In genomic region chr13:98117566-98118254, GRCm38 (mm10) we compare ENCODE assay signal across 10 mouse cellular contexts.
DNase-seq lines count a peak whose midpoint lies in the region; ATAC-seq and TF ChIP-seq lines count a peak whose summit lies in the region.
"Had no signal": no experiment of that assay in that cellular context is flagged by ENCODE, and none has a peak within 500 bp of the region (broad histone marks: within the 10 kb centered on the region; RNA-seq: fewer than 3 reads in every experiment).

No protein-coding gene starts in this region.

- ATAC-seq in lung, embryonic 14.5 days (ENCODE audit: insufficient read depth), result peak; percentile 33; the same call in 1 of the 2 replicates
- 0 out of 2 replicates have a peak, but pooled peaks have one; percentile 31 for ATAC-seq in heart, embryonic 14.5 days (ENCODE audit: insufficient number of reproducible peaks, insufficient read depth, low FRiP score, low read depth)
- ATAC-seq in stomach, embryonic 15.5 days (ENCODE audit: insufficient read depth, low FRiP score, low read depth), result peak; percentile 41; the same call in 1 of the 2 replicates

- TF ChIP-seq POLR2A in lung, adult 2 months (IDR thresholded peaks at IDR 0.05; ENCODE audit: borderline replicate concordance, extremely low read depth, low read depth, low read length), result no peak

- peak; percentile 14 to 24 for DNase-seq in heart, adult 9 months (ENCODE audit: low spot score in 2 of 2)
- DNase-seq in heart, postnatal 4 days, result no peak
- peak; percentile 54 for DNase-seq in lung, embryonic 14.5 days
- DNase-seq in lung, adult 2 months, result no peak
- no peak for DNase-seq in ovary, postnatal 14 days (ENCODE audit: low spot score)
- no peak for DNase-seq in gastrocnemius, postnatal 25 days
- DNase-seq: cerebellum, postnatal 10 days had no signal

- peaks cover 15% of the 10 kb centered on the region; the same call in 1 of the 2 replicates for H3K4me1 ChIP-seq in lung, embryonic 14.5 days (ENCODE audit: insufficient read depth)
- peaks cover 15% of the 10 kb centered on the region for H3K4me1 ChIP-seq in lung, adult 2 months (ENCODE audit: control insufficient read depth, insufficient read depth, low read length)
- peaks cover 11% of the 10 kb centered on the region in 2 experiments; a peak in 3 of 4 replicates for H3K4me1 ChIP-seq in heart, embryonic 14.5 days (ENCODE audit: control insufficient read depth in 2 of 2, insufficient read depth in 2 of 2, low read length in 2 of 2)
- peaks cover 26% of the 10 kb centered on the region for H3K4me1 ChIP-seq in stomach, embryonic 15.5 days

- 0 out of 2 replicates have a peak overlapping the region, but pooled peaks have one; percentile 28 for H3K27ac ChIP-seq in lung, embryonic 14.5 days (ENCODE audit: low read depth)
- peak overlapping the region; percentile 45 to 71 for H3K27ac ChIP-seq in heart, embryonic 14.5 days (replicated peaks in 1 of 2; ENCODE audit: control insufficient read depth in 1 of 2, insufficient read depth in 1 of 2, low read depth in 2 of 2, low read length in 2 of 2)
- H3K27ac ChIP-seq in stomach, embryonic 15.5 days, result peak overlapping the region; percentile 77

- no peaks in the 10 kb centered on the region for H3K36me3 ChIP-seq in lung, embryonic 14.5 days (ENCODE audit: insufficient read depth)
- no peaks in the 10 kb centered on the region for H3K36me3 ChIP-seq in heart, embryonic 14.5 days (ENCODE audit: control insufficient read depth, insufficient read depth, low read length)
- H3K36me3 ChIP-seq in stomach, embryonic 15.5 days, result no peaks in the 10 kb centered on the region

- H3K9ac ChIP-seq in lung, embryonic 14.5 days, result no peak overlapping the region
- no peak overlapping the region for H3K9ac ChIP-seq in heart, embryonic 14.5 days (ENCODE audit: low read length)
- H3K9ac ChIP-seq in stomach, embryonic 15.5 days, result no peak overlapping the region

- H3K27me3 ChIP-seq in lung, embryonic 14.5 days (ENCODE audit: insufficient read depth, low read length), result no peaks in the 10 kb centered on the region
- H3K27me3 ChIP-seq in heart, embryonic 14.5 days (ENCODE audit: control insufficient read depth, insufficient read depth, low read length), result no peaks in the 10 kb centered on the region
- H3K27me3 ChIP-seq in stomach, embryonic 15.5 days (replicated peaks), result no peaks in the 10 kb centered on the region

- no peaks in the 10 kb centered on the region for H3K9me3 ChIP-seq in lung, embryonic 14.5 days (ENCODE audit: low read depth, low read length)
- H3K9me3 ChIP-seq in heart, embryonic 14.5 days (ENCODE audit: control insufficient read depth, low read length), result no peaks in the 10 kb centered on the region
- H3K9me3 ChIP-seq in stomach, embryonic 15.5 days, result no peaks in the 10 kb centered on the region

- H3K4me2 ChIP-seq in lung, embryonic 14.5 days, result no peak overlapping the region
- no peak overlapping the region for H3K4me2 ChIP-seq in heart, embryonic 14.5 days (ENCODE audit: low read length)
- no peak overlapping the region for H3K4me2 ChIP-seq in stomach, embryonic 15.5 days

- H3K4me3 ChIP-seq in lung, embryonic 14.5 days (ENCODE audit: low read depth, low read length), result no peak overlapping the region
- no peak overlapping the region for H3K4me3 ChIP-seq in lung, adult 2 months (replicated peaks; ENCODE audit: extremely low read depth, low read depth, low read length)
- H3K4me3 ChIP-seq in heart, embryonic 14.5 days (ENCODE audit: control insufficient read depth in 1 of 2, insufficient read depth in 1 of 2, low read depth in 1 of 2, low read length in 2 of 2), result no peak overlapping the region
- H3K4me3 ChIP-seq in stomach, embryonic 15.5 days (replicated peaks), result no peak overlapping the region
- H3K4me3 ChIP-seq: myocyte had no signal

- no peak for TF ChIP-seq CTCF in lung, embryonic 14.5 days (IDR thresholded peaks at IDR 0.05; ENCODE audit: low read depth)
- no peak for TF ChIP-seq CTCF in lung, adult 2 months (IDR thresholded peaks at IDR 0.05; ENCODE audit: insufficient read depth, low read length)

- WGBS in lung, embryonic 14.5 days, result 52% methylated on average over 7 of the region's 7 CpGs
- WGBS in lung, adult 2 months, result 51% methylated on average over 7 of the region's 7 CpGs
- 55% methylated on average over 7 of the region's 7 CpGs for WGBS in heart, embryonic 14.5 days
- 63% methylated on average over 7 of the region's 7 CpGs for WGBS in stomach, embryonic 15.5 days

Comparison
In these comparisons a context has a peak if more than half of its experiments do, and no peak if none do; other contexts are left out.
1. DNase-seq: peak in heart, adult 9 months (2 of 2) and lung, embryonic 14.5 days (single experiment); none in heart, postnatal 4 days (single experiment), lung, adult 2 months (single experiment), ovary, postnatal 14 days (single experiment) and gastrocnemius, postnatal 25 days (single experiment).
2. Peak in every context shown above with its lines, with median percentiles within 50 percentile points of each other: ATAC-seq and H3K27ac ChIP-seq.